Mouse (Mus musculus) heart, embryonic 13.5 days (tissue): ENCODE measurements around the gene Tas2r118. TPM values are rescaled to one million over a fixed set of nuclear protein-coding genes. Genes with fewer than 3 reads are reported as not detected.

Source experiments
- ATAC-seq: fragments of 200-750 bp; cut with Nextera tagmentation; 2 replicates; pipeline ENCODE4 v1.8.0; 2017; ENCODE audit warnings: moderate TSS enrichment; ENCODE audit not compliant: insufficient number of reproducible peaks, low FRiP score, low TSS enrichment; ENCODE audit errors: extremely low read depth
- H3K27ac ChIP-seq: fragments of 300-500 bp; sonication (generic); replicated peaks from 2 replicates; pipeline ENCODE4 v1.5.1; 2015; ENCODE audit warnings: moderate library complexity, mild to moderate bottlenecking, inconsistent platforms
- H3K27me3 ChIP-seq: fragments of 300-500 bp; sonication (generic); replicated peaks from 2 replicates; pipeline ENCODE4 v1.6.1; 2015; ENCODE audit warnings: mild to moderate bottlenecking, inconsistent platforms
- H3K36me3 ChIP-seq: fragments of 300-500 bp; sonication (generic); 2 replicates; pipeline ENCODE4 v1.6.1; 2015; ENCODE audit warnings: mild to moderate bottlenecking, inconsistent platforms
- H3K4me1 ChIP-seq: fragments of 300-500 bp; sonication (generic); 2 replicates; pipeline ENCODE4 v1.6.1; 2015; ENCODE audit warnings: inconsistent platforms
- H3K4me2 ChIP-seq: fragments of 300-500 bp; sonication (generic); 2 replicates; pipeline ENCODE4 v1.6.1; 2015; ENCODE audit warnings: inconsistent platforms, mild to moderate bottlenecking, moderate library complexity
- H3K4me3 ChIP-seq: fragments of 300-500 bp; sonication (generic); 2 replicates; pipeline ENCODE4 v1.5.1; 2015; ENCODE audit warnings: moderate library complexity, mild to moderate bottlenecking, inconsistent platforms
- H3K9ac ChIP-seq: fragments of 300-500 bp; sonication (generic); 2 replicates; pipeline ENCODE4 v1.6.1; 2015; ENCODE audit warnings: inconsistent platforms, mild to moderate bottlenecking, moderate library complexity
- H3K9me3 ChIP-seq: fragments of 300-500 bp; sonication (generic); 2 replicates; pipeline ENCODE4 v1.6.1; 2016; ENCODE audit warnings: inconsistent platforms
- WGBS: fragments of 180-500 bp; shearing (Covaris S2); methylation state at CpG from one replicate; pipeline ENCODE4 v1.1.7; 2015; ENCODE audit warnings: mixed read lengths; 5-methylcytosine and 5-hydroxymethylcytosine counted together
- polyA plus RNA-seq: library from polyadenylated mRNA; unstranded; fragments of >200 nt; fragmentation: Nextera tagmentation; extraction: Ambion mirVana; gene quantifications from 2 replicates; pipeline ENCODE4 v1.2.1, GENCODE M21; 2015

Gene Tas2r118
- polyA plus RNA-seq, 1 experiment from 2014 or later, result not detected

GRCm38 (mm10) chr6:23923806-23924205 lies 46.1 kb downstream of the Tas2r118 start:
- ATAC-seq, result no peak
- WGBS, result 67% methylated on average over 2 of the region's 2 CpGs
- Histone ChIP-seq H3K4me1 (no peaks in the 10 kb centered on the region), H3K4me3 (no peak overlapping the region), H3K9ac (no peak overlapping the region), H3K9me3 (no peaks in the 10 kb centered on the region), H3K36me3 (no peaks in the 10 kb centered on the region), H3K27ac (no peak overlapping the region), H3K4me2 (no peak overlapping the region), H3K27me3 (no peaks in the 10 kb centered on the region)

Other genes starting within 250 kb of the Tas2r118 start
- 0.78 and 1.1 TPM in 2 replicates for gene Cadps2, start 130.6 kb downstream of the Tas2r118 start, polyA plus RNA-seq
- 0.05 TPM in 1 of 2 replicates, not detected in the other for gene Slc13a1, start 198.0 kb upstream of the Tas2r118 start, polyA plus RNA-seq